Mouse (Mus musculus): Measurements from ENCODE around the gene Vti1a.

Gene Vti1a

GRCm38 (mm10) chr19:55315452-55316108, 515 bp upstream of the Vti1a start, which contains the start of gene Zdhhc6:
Gene Zdhhc6, minus strand, starts transcription at chr19:55316032.
- DNase-seq (ENCODE audit: low spot score) = peak; percentile 86

GRCm38 (mm10) chr19:55316901-55317300, 806 bp downstream of the Vti1a start:
- DNase-seq (ENCODE audit: low spot score) = no peak

- no peak for DNase-seq (ENCODE audit: low spot score)
Measured at GRCm38 (mm10) chr19:55319036-55319435, 2.9 kb downstream of the Vti1a start.

GRCm38 (mm10) chr19:55319521-55319920, 3.4 kb downstream of the Vti1a start:
- DNase-seq (ENCODE audit: low spot score) = no peak

- no peak for DNase-seq (ENCODE audit: low spot score)
Measured at GRCm38 (mm10) chr19:55322604-55323003, 6.5 kb downstream of the Vti1a start.

GRCm38 (mm10) chr19:55327510-55327909, 11.4 kb downstream of the Vti1a start:
- DNase-seq (ENCODE audit: low spot score) = peak; percentile 36

GRCm38 (mm10) chr19:55331776-55332175, 15.7 kb downstream of the Vti1a start:
- no peak for DNase-seq (ENCODE audit: low spot score)

- DNase-seq (ENCODE audit: low spot score) = peak; percentile 86
Measured at GRCm38 (mm10) chr19:55332641-55333268, 16.7 kb downstream of the Vti1a start.

GRCm38 (mm10) chr19:55335881-55336280, 19.8 kb downstream of the Vti1a start:
- DNase-seq (ENCODE audit: low spot score) = peak; percentile 60

- DNase-seq (ENCODE audit: low spot score) = no peak
Measured at GRCm38 (mm10) chr19:55336441-55336840, 20.3 kb downstream of the Vti1a start.

GRCm38 (mm10) chr19:55337066-55337465, 21.0 kb downstream of the Vti1a start:
- DNase-seq (ENCODE audit: low spot score) = no peak

- no peak for DNase-seq (ENCODE audit: low spot score)
Measured at GRCm38 (mm10) chr19:55337664-55338063, 21.6 kb downstream of the Vti1a start.

GRCm38 (mm10) chr19:55340521-55340920, 24.4 kb downstream of the Vti1a start:
- DNase-seq (ENCODE audit: low spot score) = peak; percentile 68

- DNase-seq (ENCODE audit: low spot score) = no peak
Measured at GRCm38 (mm10) chr19:55341377-55341776, 25.3 kb downstream of the Vti1a start.

- DNase-seq (ENCODE audit: low spot score) = no peak
Measured at GRCm38 (mm10) chr19:55342423-55342822, 26.3 kb downstream of the Vti1a start.

- no peak for DNase-seq (ENCODE audit: low spot score)
Measured at GRCm38 (mm10) chr19:55343274-55343673, 27.2 kb downstream of the Vti1a start.

GRCm38 (mm10) chr19:55348187-55348586, 32.1 kb downstream of the Vti1a start:
- DNase-seq (ENCODE audit: low spot score) = no peak

GRCm38 (mm10) chr19:55350673-55351378, 34.7 kb downstream of the Vti1a start:
- peak; percentile 72 for DNase-seq (ENCODE audit: low spot score)

- DNase-seq (ENCODE audit: low spot score) = no peak
Measured at GRCm38 (mm10) chr19:55362606-55363005, 46.5 kb downstream of the Vti1a start.

GRCm38 (mm10) chr19:55369691-55370090, 53.6 kb downstream of the Vti1a start:
- DNase-seq (ENCODE audit: low spot score) = no peak

GRCm38 (mm10) chr19:55376331-55376730, 60.2 kb downstream of the Vti1a start:
- DNase-seq (ENCODE audit: low spot score) = peak; percentile 59

GRCm38 (mm10) chr19:55377465-55377864, 61.4 kb downstream of the Vti1a start:
- no peak for DNase-seq (ENCODE audit: low spot score)

GRCm38 (mm10) chr19:55378884-55379283, 62.8 kb downstream of the Vti1a start:
- DNase-seq (ENCODE audit: low spot score) = no peak

Measured in MN1 (cell line).